Mouse (Mus musculus) heart, postnatal 10 days (tissue): ENCODE data around the gene Sema5a. TPM values are rescaled to one million over a fixed set of nuclear protein-coding genes. Genes with fewer than 3 reads are reported as not detected.

Experiments used
- DNase-seq, 2 experiments: peaks; one replicate each; pipeline ENCODE4 v3.0.0; 2021
- intact Hi-C: fragments of 180-260 bp; cut with DNase I; formaldehyde crosslinking; loops from one replicate; pipeline ENCODE4 v1.15.1; 2025
- total RNA-seq, 2 experiments: library from RNA; stranded (reverse); gene quantifications; 2 replicates each; pipeline ENCODE4 v1.2.3; 2021

Sema5a gene
- total RNA-seq, 2 experiments from 2014 or later = 22.4 to 25.0 TPM

DNA sequence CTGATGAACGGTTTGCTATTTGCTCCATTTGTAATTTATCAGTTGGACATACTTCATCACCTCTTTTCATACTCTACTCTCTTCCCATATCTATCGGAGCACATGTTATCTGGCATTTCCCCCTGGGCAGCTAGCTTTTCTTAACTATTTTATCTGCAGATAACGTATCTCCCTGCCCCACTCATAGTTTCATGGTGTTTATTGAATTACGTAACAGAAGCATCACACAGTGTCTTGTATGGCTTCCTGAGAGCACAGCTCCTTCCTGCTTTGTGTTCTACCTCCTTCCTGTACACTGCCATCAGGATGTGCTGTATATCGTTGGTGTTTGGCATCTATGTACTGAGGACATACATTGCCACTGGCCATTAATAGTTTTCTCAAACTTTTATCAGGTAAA is 98.9 kb downstream of the Sema5a start:
- intact Hi-C loops = no loop called here
- no peak for DNase-seq

DNA sequence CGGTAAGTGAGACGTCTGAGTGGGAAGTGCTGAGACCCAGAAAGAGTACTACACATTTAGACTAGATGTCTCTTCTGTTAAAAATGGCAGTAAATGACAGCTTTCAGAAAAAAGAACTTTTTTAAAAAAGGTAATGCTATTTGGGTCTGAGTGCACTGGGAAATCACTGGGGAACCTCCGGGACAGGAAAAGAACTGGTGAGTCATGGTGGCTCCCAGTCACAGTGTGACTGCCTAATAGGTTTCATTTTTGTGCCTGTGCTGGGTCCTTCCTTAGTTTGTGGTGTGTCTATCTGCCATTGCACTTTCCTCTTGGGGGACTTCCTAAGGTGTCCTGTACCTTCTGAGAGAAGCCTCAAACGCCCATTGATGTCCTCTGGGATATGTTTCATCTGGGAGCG is 102.7 kb downstream of the Sema5a start:
- DNase-seq = no peak
- intact Hi-C loops = loop anchor here (5.0 kb wide), 1 partner anchor 90 kb away; no protein-coding TSS in a partner anchor

DNA sequence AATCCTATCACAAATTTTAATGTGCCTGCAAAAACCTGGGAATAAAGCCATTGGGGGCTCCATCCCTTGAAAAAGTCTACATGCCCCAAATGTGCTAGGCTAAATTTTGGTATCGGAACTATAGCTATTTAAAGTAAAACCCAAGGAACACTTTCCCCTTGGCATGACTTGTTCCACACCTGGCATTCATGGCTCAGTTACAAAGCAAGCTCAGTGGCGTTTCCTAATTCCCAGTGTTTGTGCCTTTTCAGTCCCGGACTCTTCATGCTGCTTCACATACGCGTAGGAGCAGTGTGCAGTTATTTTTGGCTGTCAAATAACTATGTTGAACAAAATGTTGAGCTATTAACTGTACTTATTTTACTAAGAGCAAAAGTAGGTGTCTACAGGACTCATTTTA is 104.7 kb downstream of the Sema5a start:
- DNase-seq = no peak
- intact Hi-C loops = loop anchor here (5.0 kb wide), 1 partner anchor 92 kb away; no protein-coding TSS in a partner anchor

DNA sequence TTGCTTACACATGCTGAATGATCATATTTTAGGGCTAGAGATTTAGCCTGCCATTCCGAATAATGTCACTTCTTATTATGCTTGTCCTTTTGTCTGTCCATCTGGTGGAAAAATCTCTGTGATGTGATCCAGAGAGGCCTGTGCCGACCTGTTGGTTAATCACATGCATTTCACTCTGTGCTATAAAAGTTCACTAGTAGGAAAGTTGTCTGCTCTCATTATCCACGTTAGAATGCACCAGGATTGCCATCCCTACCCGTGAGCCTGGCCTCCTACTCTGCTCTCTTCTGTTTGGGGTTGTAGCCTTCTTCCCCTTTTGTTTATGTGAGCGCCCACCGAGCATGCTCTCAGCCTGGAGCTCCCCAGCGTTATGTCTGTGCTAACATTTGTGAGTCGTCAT is 108.4 kb downstream of the Sema5a start:
- DNase-seq = no peak
- intact Hi-C loops = no loop called here

DNA sequence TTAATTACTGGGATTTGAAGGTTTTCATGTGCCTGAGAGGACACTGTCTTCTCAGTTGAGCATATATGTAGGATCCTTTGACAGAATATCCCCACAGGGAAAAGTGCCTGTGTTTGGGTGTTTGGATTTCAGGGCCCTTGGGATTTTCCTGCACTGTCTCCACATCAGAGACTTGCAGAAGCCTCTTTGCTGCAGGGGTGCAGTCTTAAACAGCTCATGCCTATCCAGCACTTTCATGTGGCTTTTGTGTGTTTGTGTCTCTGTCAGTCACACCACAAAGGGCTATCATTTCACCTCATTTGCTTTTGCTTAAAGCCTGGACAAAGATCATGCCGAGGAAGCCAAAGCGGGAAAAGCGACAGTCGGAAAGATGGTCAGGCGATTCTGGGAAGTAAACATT is 108.9 kb downstream of the Sema5a start:
- no peak for DNase-seq
- intact Hi-C loops = no loop called here

DNA sequence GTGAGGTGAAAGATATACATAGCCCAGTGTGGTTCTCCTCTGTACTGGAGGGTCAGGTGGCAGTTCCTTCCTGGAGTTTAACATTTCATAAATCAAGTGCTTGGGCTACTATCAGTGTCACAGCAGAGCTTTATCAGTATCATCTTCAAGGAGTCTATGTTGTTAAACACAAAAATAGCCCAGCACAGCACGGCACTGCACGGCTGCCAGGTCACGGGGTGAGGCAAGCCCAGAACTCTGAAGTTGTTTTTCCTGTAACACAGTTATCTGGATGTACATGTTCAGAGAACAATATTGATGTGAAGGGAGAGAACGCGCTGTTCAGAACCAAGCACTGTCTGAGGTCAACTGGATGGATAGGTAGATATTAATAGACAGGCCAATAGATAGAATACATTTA is 112.2 kb downstream of the Sema5a start:
- intact Hi-C loops = no loop called here
- DNase-seq = peak in 1 of 2 experiments; percentile 41

DNA sequence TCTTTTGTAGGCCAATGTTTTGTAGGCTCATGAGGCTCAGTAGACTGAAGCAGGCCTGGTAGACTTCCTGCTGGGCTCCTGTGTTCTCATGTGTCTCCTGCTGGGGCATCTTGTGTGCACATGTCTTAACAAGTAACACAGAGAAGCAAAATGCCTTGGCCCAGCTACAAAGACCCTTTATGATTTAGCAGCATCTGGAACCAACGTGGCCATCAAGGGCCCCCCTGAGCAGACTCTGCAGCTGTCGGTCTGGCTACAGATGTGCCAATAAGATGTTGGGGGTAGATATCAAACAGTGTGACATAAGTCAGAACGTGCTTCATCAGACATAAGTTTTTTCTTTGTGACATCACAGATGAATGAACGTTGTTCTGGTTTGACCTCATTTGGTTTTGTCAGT is 123.2 kb downstream of the Sema5a start:
- intact Hi-C loops = no loop called here
- DNase-seq = no peak

DNA sequence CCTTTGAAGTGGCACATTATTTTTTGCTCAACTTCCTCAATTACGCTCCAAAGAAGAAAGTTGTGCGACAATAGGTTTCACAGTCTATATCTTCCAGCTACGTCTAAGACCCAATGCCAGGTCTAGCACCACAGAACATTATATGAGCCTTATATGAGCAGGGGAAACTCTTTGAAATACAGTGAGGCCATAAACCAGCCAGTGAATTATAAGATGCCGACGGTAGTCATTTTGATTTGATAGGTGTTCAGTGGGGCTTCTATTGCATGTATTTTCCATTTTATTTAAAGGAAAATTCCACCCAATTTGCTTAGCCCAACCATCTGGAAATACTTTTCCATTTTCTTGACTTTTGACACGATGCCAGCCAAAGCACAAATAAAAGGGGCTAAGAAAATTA is 126.3 kb downstream of the Sema5a start:
- intact Hi-C loops = no loop called here
- no peak for DNase-seq

DNA sequence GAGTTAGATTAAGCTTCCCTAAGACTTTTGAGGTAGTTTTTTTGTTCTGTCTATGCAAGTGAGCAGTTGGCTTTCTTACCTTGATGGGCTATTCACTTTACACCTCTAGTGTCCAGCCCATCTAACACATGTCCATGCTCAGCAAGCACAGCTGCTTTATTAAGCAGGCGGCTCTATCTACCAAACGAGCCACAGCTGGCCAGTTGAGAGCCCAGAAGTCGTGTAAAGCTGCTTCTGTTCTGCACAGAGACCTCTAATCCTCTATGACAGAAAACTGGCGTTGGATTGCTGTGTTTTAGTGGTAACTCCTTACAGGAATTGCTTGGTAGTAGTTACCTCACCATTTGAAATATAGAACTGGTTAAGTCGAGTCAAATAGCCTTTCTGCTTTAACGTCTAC is 126.8 kb downstream of the Sema5a start:
- DNase-seq = peak; percentile 20 to 21
- intact Hi-C loops = no loop called here

DNA sequence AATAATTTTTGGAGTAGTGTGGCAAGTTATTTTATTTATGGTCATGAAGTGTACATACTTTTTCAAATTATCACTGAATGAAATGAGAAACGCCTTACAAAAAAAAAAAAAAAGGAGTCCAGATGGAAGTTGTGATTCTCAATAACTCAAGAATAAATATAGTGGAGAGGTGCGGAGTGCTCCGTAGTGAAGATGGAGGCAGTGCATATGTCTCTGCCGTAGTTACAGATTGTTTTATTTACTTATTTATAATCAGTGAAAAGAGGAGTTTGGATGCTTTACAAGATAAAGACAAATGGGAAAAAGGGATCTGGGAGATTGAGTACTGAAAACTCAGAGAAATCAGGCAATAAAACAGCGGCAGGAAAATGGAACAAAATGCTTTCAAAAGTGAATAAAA is 131.7 kb downstream of the Sema5a start:
- no peak for DNase-seq
- intact Hi-C loops = no loop called here

DNA sequence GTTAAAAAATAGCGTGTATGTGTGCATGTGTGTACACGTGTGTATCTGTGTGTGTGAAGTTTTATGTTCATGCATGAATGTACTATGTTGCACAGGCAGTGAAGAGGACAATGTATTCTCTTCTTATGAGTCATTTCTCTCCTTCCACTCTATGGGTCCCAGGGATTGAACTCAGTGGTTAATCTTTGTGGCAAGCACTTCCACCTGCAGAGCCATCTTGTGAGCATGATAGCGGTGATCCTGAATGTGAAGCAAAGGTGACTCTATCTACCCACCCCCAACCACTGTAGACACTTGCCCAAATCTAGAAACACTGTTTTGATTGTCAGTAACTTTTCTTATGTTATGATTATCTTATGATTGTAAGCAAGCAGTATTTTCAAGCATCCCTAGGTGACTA is 133.2 kb downstream of the Sema5a start:
- DNase-seq = no peak
- intact Hi-C loops = no loop called here

DNA sequence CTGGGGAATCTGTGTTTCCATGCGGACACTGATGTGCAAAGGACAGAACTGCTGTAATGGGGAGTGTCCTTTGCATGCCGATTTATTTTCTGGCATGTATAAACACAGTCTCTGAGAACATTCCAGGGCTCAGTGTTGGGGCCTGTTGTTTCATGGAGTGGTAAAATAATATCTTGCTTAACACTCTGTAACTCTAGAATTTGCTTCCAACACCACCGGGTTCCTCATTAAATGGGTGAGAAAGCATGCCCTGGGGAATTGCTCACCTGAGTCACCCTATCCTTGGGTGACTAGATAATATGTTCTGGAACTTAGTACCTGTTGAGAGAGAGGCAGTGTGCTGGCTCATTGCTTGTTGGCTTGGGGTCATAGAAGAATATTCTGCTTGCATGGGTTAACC is 135.7 kb downstream of the Sema5a start:
- DNase-seq = no peak
- intact Hi-C loops = no loop called here

DNA sequence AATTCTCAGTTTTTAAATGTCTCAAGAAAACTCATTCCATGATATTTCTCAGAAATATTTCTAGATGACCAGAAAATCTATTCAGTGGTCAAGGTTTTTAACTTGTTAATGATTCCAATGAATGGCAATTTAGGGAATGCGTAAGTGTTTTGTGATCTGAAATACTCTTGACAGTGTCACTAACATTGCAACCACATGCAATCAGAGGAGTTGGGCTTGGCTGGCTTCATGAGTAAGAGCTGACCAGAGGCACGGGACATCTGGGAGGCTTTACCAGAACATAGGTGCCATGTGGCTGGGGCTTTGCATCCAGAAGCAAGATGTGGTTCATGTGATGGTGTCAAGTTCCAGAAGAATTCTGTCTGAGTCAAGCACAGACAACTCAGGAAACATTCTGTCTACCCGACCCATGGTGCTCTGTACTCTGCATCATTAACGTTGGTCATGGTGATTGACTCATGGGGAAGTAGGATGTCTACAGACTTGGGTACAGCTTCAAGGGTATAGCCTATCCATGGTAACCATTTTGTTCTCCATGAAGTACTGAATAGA is 138.4 kb downstream of the Sema5a start:
- DNase-seq = no peak
- intact Hi-C loops = no loop called here

DNA sequence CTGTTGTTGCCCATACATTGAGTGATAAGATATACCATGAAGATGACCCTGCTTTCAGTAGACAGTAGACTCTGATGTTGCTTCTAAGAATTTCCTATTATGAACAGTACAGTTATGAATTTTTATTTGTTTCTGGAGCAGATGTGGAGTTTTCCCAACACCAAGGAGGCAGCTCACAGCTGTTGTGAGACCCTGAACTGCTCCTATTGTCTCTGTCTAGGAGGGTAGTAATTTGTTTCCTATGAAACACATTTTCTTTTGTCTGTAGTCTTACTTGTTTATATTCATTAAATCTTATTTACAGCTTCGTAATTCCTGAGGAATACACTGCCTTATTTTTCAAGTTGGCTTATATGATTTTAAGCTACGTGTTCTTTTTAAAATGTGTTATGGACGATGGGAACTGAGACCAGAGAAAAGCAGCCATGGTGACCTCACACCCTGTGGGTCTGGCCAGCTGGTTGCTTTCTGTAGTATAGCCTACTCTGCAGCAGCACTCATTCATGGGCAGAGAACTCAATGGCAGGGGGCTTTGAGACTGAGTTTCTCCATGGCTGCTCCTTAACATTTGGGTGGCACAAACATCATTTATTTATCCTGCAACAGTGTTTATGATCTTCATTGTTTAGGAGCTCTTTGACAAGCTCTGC is 151.8 kb downstream of the Sema5a start:
- DNase-seq = no peak
- intact Hi-C loops = no loop called here

DNA sequence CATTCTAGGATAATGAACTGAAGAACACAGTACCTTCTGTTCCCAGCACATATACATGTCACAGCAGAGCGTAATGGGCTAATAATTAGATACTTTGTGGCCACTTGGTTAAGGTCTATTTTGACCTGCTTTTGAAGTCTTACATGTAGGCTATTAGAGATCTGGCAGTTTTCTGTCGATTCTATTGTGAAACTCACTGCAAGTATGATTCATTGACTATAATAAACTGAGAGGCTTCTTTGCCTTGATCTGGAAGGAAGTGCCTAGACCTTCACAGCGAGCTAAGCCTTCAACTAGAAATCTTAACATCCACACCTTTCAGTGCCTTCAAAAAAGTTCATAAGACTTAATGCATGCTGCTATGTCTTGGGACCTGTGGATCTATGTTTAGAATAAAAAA is 152.5 kb downstream of the Sema5a start:
- no peak for DNase-seq
- intact Hi-C loops = no loop called here

DNA sequence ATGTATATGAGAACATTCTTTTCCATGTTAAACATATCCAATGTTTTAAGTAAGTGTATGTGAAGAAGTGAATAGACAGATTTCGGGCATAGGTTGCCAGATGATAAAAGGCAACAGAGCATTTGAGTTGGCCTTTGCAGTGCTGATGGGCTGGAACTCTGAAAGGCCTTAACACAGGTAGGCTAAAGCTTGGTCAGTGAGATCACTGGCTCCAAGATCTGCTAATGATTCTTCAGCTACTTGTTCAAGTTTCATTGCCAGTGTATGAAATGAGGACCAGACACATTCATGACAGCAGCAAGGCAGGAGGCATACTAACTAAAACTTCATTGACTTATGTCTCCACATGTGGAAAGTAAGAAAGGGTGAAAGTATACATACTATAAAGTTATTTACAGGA is 154.1 kb downstream of the Sema5a start:
- intact Hi-C loops = no loop called here

DNA sequence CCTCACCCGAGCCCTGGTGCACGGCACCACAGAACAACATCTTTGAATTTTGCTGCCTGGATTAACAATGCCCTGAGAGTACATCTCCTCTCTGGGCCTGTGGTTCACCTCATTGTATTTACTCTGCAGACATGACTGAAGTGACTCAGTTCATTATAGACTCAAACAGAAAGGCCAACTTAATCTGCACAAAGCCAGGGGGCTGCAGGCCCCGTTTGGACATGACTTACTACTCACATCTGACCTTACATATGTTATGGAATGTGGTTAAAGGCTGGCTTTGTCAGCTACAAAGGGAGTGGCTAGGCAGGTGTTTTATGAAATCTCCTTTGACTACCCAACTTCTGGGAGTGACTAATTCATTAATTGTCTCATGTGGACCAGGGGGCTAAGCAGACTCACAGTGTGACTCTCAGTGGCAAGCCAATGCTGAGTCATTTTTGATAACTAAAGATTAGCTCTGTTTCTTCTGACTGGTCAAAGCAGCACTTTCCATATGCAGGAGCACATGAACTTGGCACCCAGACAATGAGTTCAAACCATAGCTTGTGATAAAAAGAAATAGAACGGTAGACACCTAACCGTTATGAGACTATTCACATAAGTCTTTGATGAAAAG is 157.4 kb downstream of the Sema5a start:
- intact Hi-C loops = no loop called here
- DNase-seq = no peak

More for the DNA sequence above, 154.1 kb downstream of the Sema5a start:
- DNase-seq = no peak

DNA sequence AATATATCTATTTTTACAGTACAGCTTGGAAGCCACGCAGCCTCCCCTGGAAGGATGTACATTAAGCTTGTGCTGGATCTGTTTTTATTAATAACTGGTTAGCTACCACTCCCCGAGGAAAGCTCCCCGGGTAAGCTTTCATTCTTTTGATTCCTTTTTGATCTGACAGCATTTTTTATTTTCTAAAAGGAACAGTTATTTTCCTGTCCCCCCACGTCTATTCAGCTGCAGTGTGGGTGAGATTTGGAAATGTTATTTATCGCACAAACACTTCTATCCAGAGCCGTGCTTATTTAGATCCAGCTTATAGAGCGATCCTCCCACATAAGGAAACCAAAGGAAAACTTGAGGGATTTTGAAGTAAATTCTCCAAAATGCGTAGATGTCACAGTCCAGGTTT is 158.7 kb downstream of the Sema5a start:
- intact Hi-C loops = no loop called here
- no peak for DNase-seq

DNA sequence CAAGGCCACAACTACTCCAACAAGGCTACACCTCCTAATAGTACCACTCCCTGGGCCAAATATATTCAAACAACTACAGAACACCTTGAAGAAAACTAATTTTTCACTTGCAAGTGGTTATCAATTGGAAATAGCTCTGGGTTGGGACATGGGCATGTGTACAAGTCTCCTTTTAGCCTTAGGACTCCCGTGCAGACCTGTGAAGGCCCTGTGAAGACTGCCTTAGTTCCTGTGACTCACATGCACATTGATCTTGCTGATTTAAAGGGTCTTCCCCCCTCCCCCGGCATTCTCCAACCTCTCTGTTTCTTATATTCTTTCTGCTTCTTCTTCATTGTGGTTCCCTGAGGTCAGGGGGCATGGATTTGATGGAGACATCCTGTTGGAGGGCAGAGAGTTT is 161.8 kb downstream of the Sema5a start:
- intact Hi-C loops = no loop called here
- DNase-seq = no peak

DNA sequence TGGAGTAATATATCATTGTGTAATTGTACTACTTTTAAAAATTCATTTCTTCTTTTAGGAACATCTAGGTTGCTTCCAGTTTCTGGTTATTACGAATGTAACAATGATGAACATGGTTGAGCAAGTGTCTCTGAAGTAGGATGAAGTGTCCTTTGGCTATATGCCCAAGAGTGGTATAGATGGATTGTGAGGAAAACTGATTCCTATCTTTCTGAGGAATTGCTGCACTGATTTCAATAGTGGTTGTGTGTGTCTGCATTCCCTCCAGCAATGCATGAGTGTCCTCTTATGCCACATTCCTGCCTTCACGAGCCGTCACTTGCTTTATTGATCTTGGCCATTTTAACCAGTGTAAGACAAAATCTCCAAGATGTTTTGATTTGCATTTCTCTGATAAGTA is 163.2 kb downstream of the Sema5a start:
- no peak for DNase-seq
- intact Hi-C loops = no loop called here

DNA sequence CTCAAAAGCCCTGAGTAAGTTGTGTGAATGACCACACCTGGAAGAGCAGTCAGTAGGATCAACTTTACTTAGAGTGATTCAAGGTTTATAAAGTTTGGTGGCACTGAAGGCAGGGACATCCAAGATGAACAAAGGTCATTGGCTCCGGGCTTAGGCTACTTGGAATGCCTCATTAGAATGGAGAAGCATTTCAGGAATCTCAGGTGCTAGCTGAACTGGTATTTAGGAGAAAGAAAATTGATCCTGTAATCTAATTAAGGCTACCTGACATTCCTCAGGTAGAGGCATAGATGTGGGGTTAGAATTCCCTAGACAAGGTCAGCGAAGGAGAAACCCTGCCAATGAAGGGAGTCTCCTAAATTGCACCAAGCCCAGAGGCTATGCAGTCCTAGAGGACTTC is 171.7 kb downstream of the Sema5a start:
- no peak for DNase-seq
- intact Hi-C loops = no loop called here

DNA sequence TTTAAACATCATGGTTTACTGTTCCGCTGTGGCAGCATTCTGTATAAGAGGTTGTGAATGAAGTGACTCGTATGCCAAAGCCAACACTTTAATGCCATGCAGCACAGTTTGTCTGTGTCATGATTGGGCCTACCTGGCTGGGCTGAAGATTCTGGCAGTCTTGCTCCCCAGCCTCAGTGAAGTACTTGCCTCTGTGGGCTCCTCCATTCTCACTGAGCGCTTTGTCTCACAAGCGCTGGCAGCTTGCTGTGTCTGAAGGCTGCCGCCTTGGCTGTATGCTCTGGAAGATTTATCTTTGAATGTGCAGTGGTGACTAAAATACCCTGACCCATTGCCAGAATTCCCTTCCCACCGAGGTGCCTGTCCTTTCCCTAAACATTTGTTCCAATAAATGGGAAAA is 178.0 kb downstream of the Sema5a start:
- intact Hi-C loops = no loop called here
- peak; percentile 28 to 49 for DNase-seq

DNA sequence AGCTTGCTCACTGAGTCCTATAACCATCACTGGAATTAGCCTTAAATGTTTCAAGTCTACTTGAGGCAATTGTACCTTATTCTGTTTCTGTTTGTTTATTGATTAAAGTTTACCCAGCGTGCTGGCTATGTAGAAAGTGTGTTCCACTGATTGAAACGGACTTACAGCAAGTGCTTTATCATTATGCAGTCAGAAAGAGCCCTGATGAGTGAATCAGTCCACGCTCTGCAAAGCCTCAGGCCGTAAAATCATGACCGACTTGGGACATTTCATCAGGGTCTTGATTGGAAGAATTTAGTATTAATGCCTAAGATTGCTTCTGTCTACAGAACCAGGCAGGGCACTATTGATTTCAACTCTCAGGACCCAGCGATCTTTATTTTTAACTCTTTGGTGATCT is 178.5 kb downstream of the Sema5a start:
- intact Hi-C loops = no loop called here
- DNase-seq = no peak
